Mouse (Mus musculus): ENCODE measurements around the gene Vax2.

Gene Vax2

DNA sequence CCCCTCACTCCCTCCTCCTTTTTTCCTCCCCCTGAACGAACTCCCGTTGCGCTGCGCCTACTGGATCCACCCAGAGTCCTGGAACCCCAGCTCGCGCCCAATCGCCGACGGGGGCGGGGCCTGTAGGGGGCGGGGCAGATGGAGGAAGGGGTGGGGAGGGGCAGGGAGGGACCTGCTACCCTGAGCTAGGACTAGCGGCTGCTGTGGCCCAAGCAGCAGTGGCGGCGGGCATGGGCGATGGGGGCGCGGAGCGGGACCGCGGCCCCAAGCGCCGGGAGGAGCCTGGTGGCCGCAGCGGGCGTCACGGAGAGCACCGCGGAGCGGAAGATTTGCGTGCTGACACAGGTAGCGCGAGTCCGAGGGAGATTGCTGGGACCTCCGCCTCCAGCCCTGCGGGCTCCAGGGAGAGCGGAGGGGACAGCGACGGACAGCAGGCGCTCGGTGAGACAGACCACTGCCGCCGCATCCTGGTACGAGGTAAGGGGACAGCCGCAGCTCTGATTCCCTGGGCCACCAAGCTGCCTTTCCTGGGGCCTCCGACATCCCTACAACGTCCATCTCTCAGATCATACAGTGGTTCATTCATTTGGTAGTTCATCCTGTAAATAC lies at the start of gene Vax2:
TSS of gene Vax2 (plus strand) at position 198 of the 609 bp plus-strand sequence.
- peak; percentile 87 for DNase-seq (ENCODE audit: low spot score)

DNA sequence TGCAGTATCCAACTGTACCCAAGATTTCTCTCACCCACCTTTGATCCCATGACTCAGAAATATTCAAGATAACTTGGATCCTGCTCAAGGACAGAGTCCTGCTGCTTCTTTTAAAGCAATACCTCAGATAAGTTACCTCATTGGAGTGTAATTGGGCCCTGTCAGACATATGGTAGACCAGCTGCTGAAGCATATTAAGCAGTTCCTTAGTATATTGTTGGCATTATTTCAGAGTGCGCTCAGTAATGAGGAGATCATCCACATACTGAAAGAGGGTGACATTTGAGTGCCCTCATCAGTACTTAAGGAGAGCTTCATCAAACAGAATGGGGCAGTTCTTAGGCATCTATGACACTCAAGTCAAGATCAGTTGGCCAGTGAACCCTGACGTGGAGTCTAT lies 46.1 kb upstream of the Vax2 start:
- DNase-seq (ENCODE audit: low spot score): no peak

DNA sequence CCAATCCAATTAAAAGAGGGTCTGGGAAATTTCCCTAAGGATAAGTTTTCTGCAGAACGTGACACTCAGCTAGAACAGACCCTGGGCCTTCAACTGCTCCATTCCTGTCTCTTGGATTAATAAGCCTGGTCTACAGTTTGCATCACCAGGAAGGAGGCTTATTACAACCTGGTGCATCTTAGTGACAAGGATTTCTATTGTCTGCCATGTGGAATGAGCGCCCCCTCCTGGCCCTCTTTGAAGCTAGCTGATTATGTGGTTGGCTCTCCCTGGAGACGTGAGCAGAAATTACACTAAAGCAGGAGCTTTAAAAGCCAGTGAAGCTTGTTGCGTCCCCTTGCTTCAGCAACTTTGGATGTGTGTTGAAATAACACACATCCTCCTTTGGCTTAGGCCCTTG lies 37.7 kb upstream of the Vax2 start:
- DNase-seq (ENCODE audit: low spot score): peak; percentile 90

DNA sequence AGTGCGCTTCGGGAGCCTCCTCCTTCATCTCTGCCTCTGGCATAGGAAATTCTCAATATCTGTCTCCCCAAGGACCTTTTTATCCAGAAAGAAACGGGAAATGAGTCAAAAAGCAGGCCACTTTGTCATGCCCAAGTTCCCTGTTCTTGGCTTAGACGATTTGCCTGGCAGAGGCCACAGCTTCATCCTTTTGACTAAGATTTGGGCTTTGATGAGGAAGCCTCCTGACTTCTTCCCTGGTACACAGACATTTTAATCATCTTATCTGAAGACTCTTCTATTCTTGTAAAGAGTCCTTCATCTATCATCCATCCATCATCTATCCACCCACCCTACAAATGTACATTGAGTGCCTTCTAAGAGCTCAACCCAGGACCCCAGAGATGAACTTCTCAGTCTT lies 33.3 kb upstream of the Vax2 start, which contains the start of gene Cd207:
TSS of gene Cd207 (minus strand) at position 101 of the 400 bp plus-strand sequence.
- DNase-seq (ENCODE audit: low spot score): no peak

DNA sequence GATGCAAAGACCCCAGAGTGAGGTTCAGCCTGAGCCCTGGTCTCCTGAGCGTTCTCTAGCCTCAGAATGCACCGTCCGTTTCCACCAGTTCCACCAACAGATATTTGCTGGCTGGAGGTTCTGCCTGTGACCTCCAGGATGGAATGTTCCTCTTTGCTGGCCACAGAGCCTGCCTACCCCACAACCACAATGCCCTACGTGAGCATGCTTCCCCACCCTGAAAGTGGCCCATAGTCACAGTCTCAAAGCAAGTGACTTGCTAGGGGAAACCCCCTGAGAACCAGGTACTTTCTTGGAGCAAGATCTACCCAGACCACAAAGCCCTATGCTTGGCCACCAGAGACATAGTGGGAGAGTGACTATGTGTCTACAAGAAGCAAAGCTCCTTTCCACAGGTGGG lies 21.7 kb upstream of the Vax2 start:
- DNase-seq (ENCODE audit: low spot score): no peak

DNA sequence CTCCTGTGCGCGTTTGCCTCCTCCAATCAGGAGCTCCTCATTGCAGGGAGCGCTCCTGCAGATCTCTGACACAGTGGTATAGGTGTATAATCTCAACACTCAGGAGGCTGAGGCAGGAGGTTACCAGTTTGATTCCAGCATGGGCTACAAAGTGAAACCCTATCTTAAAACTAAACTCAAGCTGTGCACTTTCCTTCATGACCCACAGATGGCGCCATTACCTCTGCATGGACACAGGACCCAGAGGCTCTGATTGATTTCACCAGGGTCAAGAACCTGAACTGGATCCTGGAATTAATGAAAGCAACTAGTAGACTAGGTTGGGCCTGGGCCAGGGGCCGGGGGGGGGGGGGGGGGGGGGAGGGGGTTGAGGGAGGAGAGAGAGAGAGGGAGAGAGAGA lies 20.8 kb upstream of the Vax2 start:
- peak; percentile 83 for DNase-seq (ENCODE audit: low spot score)

DNA sequence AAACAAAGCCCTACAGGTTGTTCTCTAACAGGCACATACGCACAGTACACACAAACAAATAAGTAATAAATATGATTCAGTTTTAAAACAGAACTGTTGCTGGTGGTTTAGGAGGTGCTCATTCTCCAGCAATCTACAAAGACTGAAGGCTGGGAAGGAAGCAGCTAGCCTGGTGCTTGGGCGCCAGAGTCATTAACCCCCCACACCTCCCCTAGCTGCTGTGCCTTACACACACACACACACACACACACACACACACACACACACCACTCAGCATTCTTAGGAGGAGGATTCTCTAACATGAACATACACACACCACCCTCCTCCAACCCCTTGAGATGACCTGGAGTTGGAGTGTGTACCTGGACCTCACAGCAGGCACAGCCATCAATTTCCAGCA lies 20.1 kb upstream of the Vax2 start:
- DNase-seq (ENCODE audit: low spot score): no peak

DNA sequence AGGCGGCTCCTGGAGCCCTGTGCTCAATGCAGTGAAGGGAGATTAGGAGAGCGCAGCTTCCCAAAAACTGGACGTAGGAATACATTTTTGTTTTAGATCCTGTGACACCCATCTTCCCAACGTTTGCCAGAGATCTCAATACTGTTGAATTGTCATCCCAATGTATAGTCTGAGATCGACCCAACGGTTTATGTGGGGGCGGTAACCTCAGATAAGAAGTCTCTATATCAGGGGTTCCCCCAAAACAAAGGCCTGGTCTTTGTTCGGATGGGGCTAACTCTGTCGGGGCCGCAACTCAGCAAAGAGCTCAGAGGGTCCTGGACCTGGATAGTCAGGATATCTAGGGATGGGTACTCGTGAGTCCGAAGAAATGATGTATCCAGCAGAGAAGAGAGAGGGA lies 18.1 kb upstream of the Vax2 start:
- no peak for DNase-seq (ENCODE audit: low spot score)

DNA sequence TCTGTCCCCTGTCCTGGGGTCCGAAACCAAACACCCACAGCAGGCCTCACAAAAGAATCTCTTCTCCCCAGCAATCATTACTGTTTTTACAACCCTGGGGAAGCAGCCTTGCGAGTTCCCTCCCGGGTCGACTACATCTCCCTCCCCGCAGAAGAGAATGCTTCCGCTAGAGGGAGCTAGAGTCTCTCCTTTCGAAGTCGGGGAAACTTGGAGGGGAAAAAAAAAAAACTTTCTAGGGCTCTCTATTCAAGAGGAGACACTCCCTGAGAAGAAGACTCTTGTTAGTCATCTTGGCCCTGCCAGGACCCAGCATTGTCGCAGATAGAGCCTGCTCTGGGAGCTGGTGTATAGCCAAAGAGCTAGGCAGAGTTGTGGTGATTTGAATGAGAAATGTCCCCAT lies 17.2 kb upstream of the Vax2 start:
- peak; percentile 87 for DNase-seq (ENCODE audit: low spot score)

DNA sequence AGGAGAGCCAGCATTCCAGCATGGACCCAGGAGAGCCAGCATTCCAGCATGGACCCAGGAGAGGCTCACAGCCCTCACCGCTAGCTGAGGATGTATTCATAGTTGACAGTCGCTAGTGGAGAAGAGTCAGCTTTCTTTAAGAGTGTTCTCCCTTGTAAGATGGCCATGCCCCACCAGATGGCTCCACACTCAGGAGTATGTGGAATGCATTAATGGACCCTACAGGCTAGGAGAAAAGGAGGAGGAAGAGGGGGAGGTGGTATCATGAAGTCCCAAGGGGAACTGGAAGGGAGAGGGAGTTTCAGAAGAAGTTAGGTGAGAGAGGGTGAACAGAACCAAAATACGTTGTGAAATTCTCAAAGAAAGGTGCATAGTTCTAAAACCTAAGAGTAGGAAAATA lies 15.3 kb upstream of the Vax2 start:
- DNase-seq (ENCODE audit: low spot score): no peak

DNA sequence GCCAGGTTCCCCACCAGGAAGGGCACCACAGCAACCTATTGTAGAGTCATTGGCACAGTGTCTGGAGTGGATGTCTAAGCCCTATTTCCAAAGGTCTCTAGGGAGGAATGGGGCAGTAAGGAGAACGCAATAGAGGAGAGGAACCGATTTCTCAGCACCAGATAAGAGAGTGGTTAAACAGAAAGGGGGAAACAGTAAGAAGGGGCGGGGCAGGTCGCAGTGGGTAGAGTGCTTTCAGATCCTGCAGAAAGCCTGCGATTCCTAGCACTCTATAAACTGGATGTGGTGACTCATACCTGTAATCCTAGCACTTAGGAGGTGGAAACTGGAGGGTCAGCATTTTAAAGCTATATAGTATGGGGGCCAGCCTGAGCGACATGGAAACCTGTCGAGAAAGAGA lies 14.4 kb upstream of the Vax2 start:
- no peak for DNase-seq (ENCODE audit: low spot score)

DNA sequence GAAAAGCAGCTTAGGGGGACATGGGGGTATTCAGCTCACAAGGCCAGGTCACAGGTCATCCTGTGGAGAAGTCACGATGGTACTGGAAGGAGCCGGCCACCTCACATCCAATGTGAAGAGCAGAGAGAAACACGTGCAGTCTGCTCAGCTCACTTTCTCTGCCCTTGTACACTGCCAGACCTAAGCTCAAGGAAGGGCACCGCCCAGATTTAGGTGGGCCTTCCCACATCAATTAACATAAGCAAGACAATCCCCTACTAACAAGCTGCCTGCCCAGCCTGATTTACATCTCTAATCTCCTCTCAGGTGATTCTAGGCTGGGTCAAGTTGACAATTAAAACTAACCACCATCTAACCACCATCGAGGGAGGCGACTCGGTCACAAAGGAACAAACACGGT lies 13.1 kb upstream of the Vax2 start:
- DNase-seq (ENCODE audit: low spot score): peak; percentile 10

DNA sequence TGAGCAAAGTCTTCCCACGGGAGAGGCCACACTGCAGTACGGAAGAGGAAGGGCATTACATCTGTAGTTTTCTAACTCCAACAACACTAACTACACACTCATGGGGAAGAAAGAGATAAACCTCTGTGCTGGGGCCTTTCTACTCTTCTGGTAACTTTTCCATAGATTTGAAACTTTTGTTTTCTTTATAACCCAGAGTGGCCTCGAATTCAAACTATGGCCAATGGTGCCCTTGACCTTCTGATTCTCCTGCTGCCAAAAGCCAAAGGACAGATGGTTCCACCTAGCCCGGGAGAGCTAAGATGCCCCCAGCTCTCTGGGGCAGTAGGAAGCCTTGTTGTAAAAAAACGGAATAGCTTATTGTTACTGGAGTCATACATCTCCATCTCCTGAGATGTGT lies 11.1 kb upstream of the Vax2 start:
- DNase-seq (ENCODE audit: low spot score): no peak

DNA sequence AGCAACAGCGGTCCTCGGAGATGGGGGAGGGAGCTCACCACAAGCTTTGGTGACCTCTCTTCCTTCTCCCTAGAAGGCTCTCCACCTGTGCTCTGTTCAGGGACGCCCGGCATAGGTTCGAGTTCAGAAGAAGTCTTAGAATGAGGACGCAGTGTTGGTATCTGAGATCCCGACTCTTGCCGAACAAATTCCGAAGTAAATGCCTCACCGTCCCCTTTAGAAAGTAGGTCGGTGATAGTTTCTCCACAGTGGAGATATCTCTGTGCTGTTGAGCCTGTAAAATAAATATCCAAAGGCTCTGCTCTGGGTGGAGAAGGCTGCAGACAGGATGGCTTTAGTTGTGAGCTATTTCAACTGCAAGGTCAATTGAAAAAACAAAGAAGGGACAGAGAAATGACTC lies 10.1 kb upstream of the Vax2 start:
- no peak for DNase-seq (ENCODE audit: low spot score)

DNA sequence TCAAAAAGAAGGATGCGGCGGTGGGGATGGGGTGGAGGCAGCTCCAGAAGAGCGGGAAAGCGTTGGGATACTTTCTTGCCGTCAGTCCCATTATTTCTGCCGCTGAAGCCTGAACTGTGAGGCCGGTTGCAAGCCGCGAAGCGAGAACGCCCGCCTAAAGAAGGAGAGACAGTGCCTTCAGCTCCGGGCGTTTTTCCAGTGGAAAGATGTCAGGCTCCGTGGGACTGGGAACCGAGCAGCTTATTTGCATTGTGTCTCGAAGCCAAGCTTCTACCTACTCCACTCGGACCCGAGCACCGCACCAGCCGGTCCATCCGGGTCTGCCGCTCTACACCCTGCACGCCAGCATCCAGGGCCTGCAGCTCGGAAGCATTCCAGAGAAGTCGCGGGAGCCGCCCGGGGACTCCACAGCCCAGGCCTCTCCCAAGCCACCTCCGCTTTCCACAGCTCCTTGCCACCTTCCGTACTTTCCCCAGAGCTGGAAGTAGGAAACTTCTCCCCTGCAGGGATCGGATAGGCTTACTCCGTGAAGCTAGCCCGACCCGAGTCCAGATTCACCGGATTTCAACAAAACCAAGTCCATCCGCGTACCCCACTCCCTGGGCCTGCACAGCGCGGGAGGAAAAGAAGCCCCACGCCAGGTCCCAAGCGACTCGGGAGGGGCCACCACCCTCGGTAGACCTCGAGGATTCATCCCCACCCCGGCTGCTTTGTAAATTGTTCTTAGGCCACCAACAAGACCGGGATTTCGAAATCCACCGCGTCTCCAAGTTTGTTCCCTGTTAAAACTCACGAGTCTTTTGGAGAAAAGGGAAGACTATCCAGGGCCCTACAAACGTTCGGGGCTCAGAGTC lies 8.7 kb upstream of the Vax2 start:
- DNase-seq (ENCODE audit: low spot score): peak; percentile 72

DNA sequence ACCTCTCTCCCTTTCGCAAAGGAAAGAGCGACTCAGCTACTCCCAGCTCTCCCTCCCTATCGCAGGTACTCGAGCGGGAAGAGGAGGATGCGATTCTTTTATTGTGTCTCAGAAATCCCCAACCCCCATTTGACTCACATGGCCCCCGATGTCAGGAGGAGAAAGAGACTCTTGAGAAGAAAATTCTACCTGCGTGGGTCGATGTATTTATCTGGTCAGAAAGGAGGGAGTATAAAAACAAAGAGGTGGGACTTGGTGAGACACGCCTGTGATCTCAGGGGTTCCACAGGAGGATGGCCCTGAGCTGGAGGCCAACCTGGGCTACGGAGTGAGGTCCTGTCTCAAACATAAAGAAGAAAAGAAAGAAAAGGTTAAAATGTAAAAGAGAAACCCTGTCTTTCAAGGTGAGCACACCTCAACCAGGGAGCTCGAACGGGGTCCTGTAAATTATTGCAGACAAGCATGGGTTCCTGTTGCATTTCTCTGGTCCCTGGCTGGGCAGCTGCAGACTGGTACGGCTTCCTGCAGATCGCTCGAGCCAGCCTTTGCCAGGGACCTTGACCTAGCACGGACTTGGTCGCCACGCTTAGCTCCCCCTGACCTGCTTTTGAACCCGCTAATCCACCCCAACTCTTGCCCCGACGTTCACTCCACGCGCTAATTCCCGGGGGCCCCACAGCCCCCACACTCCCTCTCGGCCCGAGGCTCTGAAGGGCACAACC lies 7.9 kb upstream of the Vax2 start:
- no peak for DNase-seq (ENCODE audit: low spot score)

DNA sequence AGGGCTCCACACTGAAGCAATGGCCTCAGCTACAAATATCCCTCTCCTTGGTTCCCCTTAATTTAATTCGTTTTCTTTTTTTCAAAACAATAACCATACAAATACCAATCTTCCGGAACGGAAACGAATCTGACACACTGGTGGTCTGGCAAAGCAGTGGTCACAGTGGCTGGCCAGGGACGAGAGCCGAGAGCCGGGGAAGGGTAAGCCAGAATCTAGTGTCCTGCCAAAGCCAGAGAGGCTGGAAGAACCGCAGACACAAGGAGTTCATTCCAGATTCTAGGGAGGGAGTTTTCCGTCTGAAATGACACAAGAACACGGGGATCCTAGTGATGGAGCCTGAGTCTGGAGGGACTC lies 7.4 kb upstream of the Vax2 start:
- DNase-seq (ENCODE audit: low spot score): no peak

DNA sequence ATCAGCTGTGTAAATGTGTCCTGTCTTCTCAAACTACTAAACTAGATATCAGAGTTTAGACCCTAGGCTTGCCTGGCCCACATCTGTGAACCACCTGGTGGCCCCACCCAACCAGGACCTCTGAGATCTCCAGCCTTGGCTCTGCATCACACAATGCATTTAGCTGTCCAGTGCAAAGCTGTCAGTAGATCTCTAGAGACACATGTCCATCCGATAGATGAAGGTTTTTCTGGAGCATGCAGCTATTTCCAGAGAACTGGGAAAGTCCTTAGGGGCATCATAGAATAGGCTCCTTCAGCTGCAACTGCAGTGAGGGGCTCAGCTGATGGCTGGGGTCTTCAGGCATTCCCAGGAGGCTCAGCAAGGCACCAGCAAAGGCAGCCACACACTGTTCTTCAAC lies 6.8 kb upstream of the Vax2 start:
- no peak for DNase-seq (ENCODE audit: low spot score)

DNA sequence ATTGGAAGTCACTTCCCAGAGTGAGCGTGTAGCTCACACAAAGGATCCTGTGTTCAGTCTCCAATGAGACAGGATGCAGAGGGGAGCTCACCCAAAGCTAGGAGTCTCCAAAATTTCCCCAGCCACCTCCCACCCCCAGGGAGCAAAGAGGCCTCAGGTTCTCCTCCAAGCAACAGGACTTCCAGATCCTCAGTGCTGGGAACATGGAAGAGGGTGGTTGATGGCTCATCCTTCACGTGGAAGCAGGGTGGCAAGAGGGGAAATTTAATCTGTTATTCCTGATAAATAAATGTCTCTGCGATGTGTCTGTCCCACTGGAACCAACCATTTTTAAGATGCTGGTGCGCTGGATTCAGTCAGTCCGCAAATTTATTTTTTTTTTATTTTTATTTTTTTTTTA lies 6.4 kb upstream of the Vax2 start:
- no peak for DNase-seq (ENCODE audit: low spot score)

DNA sequence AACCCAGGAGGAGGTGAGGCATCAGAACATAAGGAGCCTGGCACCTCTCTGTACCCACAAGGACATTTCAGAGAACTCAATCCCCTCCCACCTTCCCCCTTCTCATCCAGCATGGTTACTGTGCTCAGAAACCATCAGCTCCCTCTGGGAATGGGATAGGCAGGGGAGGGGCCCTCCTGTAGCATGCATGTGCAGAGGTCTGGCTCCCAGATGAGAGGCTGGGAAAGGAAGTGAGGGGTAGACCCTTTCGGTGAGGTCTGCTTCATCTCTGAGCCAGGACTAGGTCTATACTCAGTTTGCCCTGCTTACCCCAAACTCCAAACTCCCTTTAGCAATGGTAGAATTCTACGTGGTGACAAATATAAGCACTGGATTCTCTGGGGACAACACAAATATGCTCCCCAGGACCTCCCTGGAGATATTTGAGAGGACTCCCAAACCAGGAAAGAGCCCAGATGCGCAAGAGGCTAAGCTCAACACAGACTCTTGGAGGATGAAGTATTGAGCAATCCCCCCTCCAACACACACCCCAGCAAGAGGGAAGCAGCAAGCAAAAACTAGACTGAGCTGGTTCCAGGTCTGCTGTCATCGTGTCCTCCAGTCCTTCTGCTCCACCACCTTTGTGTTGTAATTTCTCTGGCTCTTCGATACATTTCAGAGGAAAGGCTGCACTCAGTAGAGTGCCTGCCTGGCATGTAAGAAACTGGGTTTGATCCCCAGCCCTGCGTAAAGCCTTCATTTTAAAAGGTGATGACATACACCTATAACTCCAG lies 3.1 kb upstream of the Vax2 start:
- no peak for DNase-seq (ENCODE audit: low spot score)

DNA sequence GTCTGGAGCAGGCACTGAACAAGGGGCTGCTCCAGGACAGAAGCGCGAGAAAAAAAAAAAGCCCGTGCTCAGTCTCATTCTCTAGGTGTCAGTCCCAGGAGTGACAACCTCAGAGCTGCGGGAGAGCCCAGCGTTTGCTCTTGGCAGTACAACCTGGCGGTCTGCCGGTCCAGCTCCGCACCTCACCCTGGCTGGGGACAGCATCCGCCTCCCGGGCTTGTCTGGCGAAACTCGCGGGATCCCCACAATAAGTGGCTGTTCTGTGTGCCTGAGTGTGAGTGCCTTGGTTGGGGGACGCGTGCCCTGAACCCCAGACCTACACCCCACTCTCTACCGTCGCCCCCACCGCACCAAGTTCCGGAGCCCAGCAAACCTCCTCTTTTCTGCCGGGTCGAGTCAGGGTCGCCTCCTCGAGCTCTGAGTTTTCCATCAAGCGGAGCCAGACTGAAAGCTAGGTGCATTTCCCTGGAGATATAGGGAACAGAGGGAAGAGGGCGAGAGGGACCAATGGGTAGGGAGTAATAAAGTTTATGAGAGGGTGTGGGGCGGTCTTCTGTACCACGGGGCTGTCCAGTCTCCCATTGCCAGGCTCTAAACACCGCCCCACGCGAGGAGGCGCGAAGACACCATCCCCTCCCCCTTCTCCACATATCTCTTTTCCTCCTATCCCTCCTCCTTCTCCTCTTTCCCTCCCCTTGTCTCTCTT lies 550 bp upstream of the Vax2 start:
- no peak for DNase-seq (ENCODE audit: low spot score)

Data from embryo, embryonic 10.5 days (tissue).